In genomic region chr2:118551606-118552005, GRCm38 (mm10) we compare ENCODE assay signal across 25 mouse cellular contexts. TPM values are rescaled to one million over a fixed set of nuclear protein-coding genes. Genes with fewer than 3 reads are reported as not detected.
DNase-seq lines count a peak whose midpoint lies in the region; ATAC-seq lines count a peak whose summit lies in the region.
"Had no signal": no experiment of that assay in that cellular context is flagged by ENCODE, and none has a peak within 500 bp of the region (broad histone marks: within the 10 kb centered on the region; RNA-seq: fewer than 3 reads in every experiment).

No protein-coding gene starts in this region.

- H3K9ac ChIP-seq in kidney, embryonic 14.5 days (ENCODE audit: low read depth, low read length): no peak overlapping the region
- H3K9ac ChIP-seq: hindbrain, embryonic 13.5 days; limb, embryonic 15.5 days; liver, embryonic 15.5 days; lung, embryonic 14.5 days; stomach, embryonic 15.5 days had no signal

- H3K9me3 ChIP-seq in kidney, embryonic 14.5 days (ENCODE audit: control insufficient read depth, low read length): no peaks in the 10 kb centered on the region
- H3K9me3 ChIP-seq: hindbrain, embryonic 13.5 days; limb, embryonic 10.5 days; limb, embryonic 15.5 days; liver, embryonic 15.5 days; stomach, embryonic 15.5 days had no signal

- H3K27me3 ChIP-seq in kidney, embryonic 14.5 days (ENCODE audit: control insufficient read depth, insufficient read depth, low read length): no peaks in the 10 kb centered on the region
- H3K27me3 ChIP-seq: limb, embryonic 15.5 days; stomach, embryonic 15.5 days had no signal

- 60% methylated on average over 2 of the region's 2 CpGs for WGBS in kidney, embryonic 14.5 days

- ATAC-seq in kidney, embryonic 14.5 days (ENCODE audit: low FRiP score, low TSS enrichment): no peak
- ATAC-seq: CD4-positive, CD25-positive, alpha-beta regulatory T cell, adult 4 months; forebrain, embryonic 16.5 days; intestine, embryonic 16.5 days; midbrain, embryonic 16.5 days had no signal

- H3K36me3 ChIP-seq in kidney, embryonic 14.5 days (ENCODE audit: control insufficient read depth, insufficient read depth, low read length): no peaks in the 10 kb centered on the region
- H3K36me3 ChIP-seq: hindbrain, embryonic 13.5 days; limb, embryonic 10.5 days; limb, embryonic 15.5 days; liver, embryonic 15.5 days; stomach, embryonic 15.5 days had no signal

- no peak overlapping the region for H3K27ac ChIP-seq in kidney, embryonic 14.5 days (ENCODE audit: low read depth, low read length)
- H3K27ac ChIP-seq: hindbrain, embryonic 13.5 days; limb, embryonic 10.5 days; limb, embryonic 15.5 days; liver, embryonic 15.5 days; stomach, embryonic 15.5 days had no signal

- no peak overlapping the region for H3K4me3 ChIP-seq in kidney, embryonic 14.5 days (ENCODE audit: low read length)
- H3K4me3 ChIP-seq: erythroblast, embryonic 14.5 days; hindbrain, embryonic 13.5 days; limb, embryonic 10.5 days; limb, embryonic 15.5 days; liver, embryonic 15.5 days; stomach, embryonic 15.5 days had no signal

- H3K4me2 ChIP-seq in kidney, embryonic 14.5 days (replicated peaks; ENCODE audit: low read depth, low read length): no peak overlapping the region
- H3K4me2 ChIP-seq: heart, embryonic 11.5 days; hindbrain, embryonic 13.5 days; limb, embryonic 15.5 days; liver, embryonic 15.5 days; lung, embryonic 14.5 days; midbrain, embryonic 11.5 days; stomach, embryonic 15.5 days had no signal

- H3K4me1 ChIP-seq in kidney, embryonic 14.5 days (ENCODE audit: control insufficient read depth, insufficient read depth, low read length): peaks cover 22% of the 10 kb centered on the region

- DNase-seq in cerebellum, adult 9-10 months: peak; percentile 45
- no peak for DNase-seq in cerebellum, adult 8-10 months
- DNase-seq in kidney, adult 18-20 months: peak; percentile 52
- DNase-seq in ES-CJ7 (ENCODE audit: low read depth, low spot score): peak; percentile 44
- peak; percentile 84 for DNase-seq in R1 (ENCODE audit: low read depth, low spot score)
- DNase-seq in liver: no peak
- DNase-seq: cerebellum, postnatal 10 days; heart, postnatal 4 days; layer of hippocampus, postnatal 36 days; lung, embryonic 14.5 days; lung, postnatal 14 days; right cerebral cortex, postnatal 25 days had no signal

RNA-seq across cellular contexts. Expression of gene Bmf, which starts 2.1 kb away (rescaled TPM):
- polyA plus RNA-seq in kidney, embryonic 14.5 days (2014; fragmentation: Nextera tagmentation; extraction: Ambion mirVana): 6.0 and 9.6 TPM in 2 replicates

RNA-seq across cellular contexts. Expression of gene Bub1b, which starts 46.4 kb away (rescaled TPM):
- 63.7 and 107 TPM in 2 replicates for polyA plus RNA-seq in kidney, embryonic 14.5 days (2014; fragmentation: Nextera tagmentation; extraction: Ambion mirVana)

Comparison
In these comparisons a context has a peak if more than half of its experiments do, and no peak if none do; other contexts are left out.
1. DNase-seq: peak in cerebellum, adult 9-10 months (single experiment), kidney, adult 18-20 months (single experiment), ES-CJ7 (single experiment) and R1 (single experiment); none in cerebellum, adult 8-10 months (single experiment) and liver (single experiment).